Mouse (Mus musculus): Measurements from ENCODE around the gene St6galnac3.

Gene St6galnac3

GRCm38 (mm10) chr3:153354988-153355297 is 370.0 kb downstream of the St6galnac3 start:
- no peak for DNase-seq (ENCODE audit: low read depth, low spot score)

- DNase-seq (ENCODE audit: low read depth, low spot score) = no peak
Measured at GRCm38 (mm10) chr3:153354186-153354987, 370.6 kb downstream of the St6galnac3 start.

GRCm38 (mm10) chr3:153353313-153354103 is 371.5 kb downstream of the St6galnac3 start:
- DNase-seq (ENCODE audit: low read depth, low spot score) = no peak

GRCm38 (mm10) chr3:153349981-153350380 is 375.0 kb downstream of the St6galnac3 start:
- DNase-seq (ENCODE audit: low read depth, low spot score) = no peak

- no peak for DNase-seq (ENCODE audit: low read depth, low spot score)
Measured at GRCm38 (mm10) chr3:153348797-153349465, 376.0 kb downstream of the St6galnac3 start.

- no peak for DNase-seq (ENCODE audit: low read depth, low spot score)
Measured at GRCm38 (mm10) chr3:153344979-153345378, 380.0 kb downstream of the St6galnac3 start.

- DNase-seq (ENCODE audit: low read depth, low spot score) = no peak
Measured at GRCm38 (mm10) chr3:153339940-153340339, 385.0 kb downstream of the St6galnac3 start.

- DNase-seq (ENCODE audit: low read depth, low spot score) = no peak
Measured at GRCm38 (mm10) chr3:153339091-153339490, 385.9 kb downstream of the St6galnac3 start.

GRCm38 (mm10) chr3:153337779-153338178 is 387.2 kb downstream of the St6galnac3 start:
- DNase-seq (ENCODE audit: low read depth, low spot score) = no peak

- no peak for DNase-seq (ENCODE audit: low read depth, low spot score)
Measured at GRCm38 (mm10) chr3:153337221-153337620, 387.8 kb downstream of the St6galnac3 start.

- no peak for DNase-seq (ENCODE audit: low read depth, low spot score)
Measured at GRCm38 (mm10) chr3:153334152-153334825, 390.7 kb downstream of the St6galnac3 start.

GRCm38 (mm10) chr3:153324307-153324706 is 400.7 kb downstream of the St6galnac3 start:
- no peak for DNase-seq (ENCODE audit: low read depth, low spot score)

GRCm38 (mm10) chr3:153323446-153323845 is 401.5 kb downstream of the St6galnac3 start:
- no peak for DNase-seq (ENCODE audit: low read depth, low spot score)

- no peak for DNase-seq (ENCODE audit: low read depth, low spot score)
Measured at GRCm38 (mm10) chr3:153313583-153313982, 411.4 kb downstream of the St6galnac3 start.

- no peak for DNase-seq (ENCODE audit: low read depth, low spot score)
Measured at GRCm38 (mm10) chr3:153313167-153313566, 411.8 kb downstream of the St6galnac3 start.

GRCm38 (mm10) chr3:153312006-153312405 is 413.0 kb downstream of the St6galnac3 start:
- DNase-seq (ENCODE audit: low read depth, low spot score) = no peak

GRCm38 (mm10) chr3:153308379-153308778 is 416.6 kb downstream of the St6galnac3 start:
- DNase-seq (ENCODE audit: low read depth, low spot score) = no peak

GRCm38 (mm10) chr3:153305153-153305552 is 419.8 kb downstream of the St6galnac3 start:
- DNase-seq (ENCODE audit: low read depth, low spot score) = no peak

GRCm38 (mm10) chr3:153302376-153302775 is 422.6 kb downstream of the St6galnac3 start:
- no peak for DNase-seq (ENCODE audit: low read depth, low spot score)

- DNase-seq (ENCODE audit: low read depth, low spot score) = no peak
Measured at GRCm38 (mm10) chr3:153296375-153297068, 428.5 kb downstream of the St6galnac3 start.

- DNase-seq (ENCODE audit: low read depth, low spot score) = no peak
Measured at GRCm38 (mm10) chr3:153292853-153293252, 432.1 kb downstream of the St6galnac3 start.

Measured in A20 (cell line).